Mouse (Mus musculus) megakaryocyte, embryonic 14.5 days (primary cell): ENCODE measurements around the gene Fam83e.

Experiments used
- FLI1 ChIP-seq: IDR thresholded peaks from 2 replicates; pipeline ENCODE4 v1.6.1; 2012; ENCODE audit warnings: low read length, inconsistent platforms, mixed read lengths
- GATA1 ChIP-seq: IDR thresholded peaks from 3 replicates; pipeline ENCODE4 v1.6.1; 2012; ENCODE audit warnings: mixed read lengths, low read length, inconsistent platforms, borderline replicate concordance

GRCm38 (mm10) chr7:45705873-45706281 lies 15.1 kb upstream of the Fam83e start:
- TF ChIP-seq GATA1 (no peak), FLI1 (no peak)
